Mouse (Mus musculus) kidney, adult 2 months (tissue): Measurements from ENCODE around the gene Tm2d3.
A peak's percentile ranks its signal among the peaks of the same experiment; 100 is the strongest.

Experiments
- CTCF ChIP-seq: fragments of 200-500 bp; conservative IDR thresholded peaks from 2 replicates; pipeline ENCODE4 v1.5.1; 2011; ENCODE audit warnings: low read depth, mild to moderate bottlenecking, control low read depth, low read length, moderate library complexity, mixed read lengths; ENCODE audit not compliant: insufficient read depth, insufficient read length
- POLR2A ChIP-seq: fragments of 200-500 bp; IDR thresholded peaks from one replicate; pipeline ENCODE4 v1.6.1; 2011; ENCODE audit warnings: low read depth, low read length, control low read depth

- TF ChIP-seq POLR2A (no peak), CTCF (peak; percentile 47; the same call in 1 of the 2 replicates)
These were observed 22.8 kb downstream of the Tm2d3 start for GRCm38 (mm10) chr7:65713782-65714181.
